ENCODE assay signal across 11 mouse cellular contexts in the genomic region with DNA sequence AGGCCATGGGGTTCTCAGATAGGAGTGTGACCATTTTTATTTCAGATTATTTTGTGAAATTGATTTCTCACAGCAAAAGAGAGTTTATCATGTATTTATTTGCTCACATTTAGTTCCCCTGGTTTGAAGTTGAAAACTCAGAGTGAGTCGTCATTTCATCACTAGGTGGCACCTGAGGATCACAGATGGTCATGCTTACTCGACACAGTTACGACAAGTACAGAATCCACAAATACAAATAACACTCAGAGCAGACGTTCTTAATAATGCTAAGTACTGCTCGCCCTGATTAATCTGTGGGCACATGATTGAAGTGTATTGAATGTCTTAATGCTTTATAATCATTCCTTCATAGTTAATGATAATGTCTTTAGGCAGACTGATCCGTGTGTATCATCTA. TPM values are rescaled to one million over a fixed set of nuclear protein-coding genes. Genes with fewer than 3 reads are reported as not detected.
DNase-seq lines count a peak whose midpoint lies in the region; ATAC-seq and TF ChIP-seq lines count a peak whose summit lies in the region.
"Had no signal": no experiment of that assay in that cellular context is flagged by ENCODE, and none has a peak within 500 bp of the region (broad histone marks: within the 10 kb centered on the region; RNA-seq: fewer than 3 reads in every experiment).

No protein-coding gene starts in this region.

- no peak for TF ChIP-seq POLR2A in heart, adult 2 months (IDR thresholded peaks at IDR 0.05; ENCODE audit: insufficient read depth, low read depth, low read length)

- no peaks in the 10 kb centered on the region for H3K9me3 ChIP-seq in heart, embryonic 11.5 days (replicated peaks; ENCODE audit: control insufficient read depth, low read length)
- H3K9me3 ChIP-seq: embryonic facial prominence, embryonic 12.5 days; heart, embryonic 15.5 days; limb, embryonic 12.5 days had no signal

- no peaks in the 10 kb centered on the region for H3K27me3 ChIP-seq in heart, adult 2 months (ENCODE audit: control insufficient read depth, insufficient read depth, low read length)
- no peaks in the 10 kb centered on the region for H3K27me3 ChIP-seq in Patski
- H3K27me3 ChIP-seq in heart, embryonic 11.5 days (ENCODE audit: control insufficient read depth, insufficient read depth, low read length) = no peaks in the 10 kb centered on the region
- H3K27me3 ChIP-seq: embryonic facial prominence, embryonic 12.5 days; heart, embryonic 15.5 days; limb, embryonic 12.5 days had no signal

- POLR2A ChIA-PET in Patski (lab: Charles Lee) = no interaction called here

- H3K27ac ChIP-seq in heart, adult 2 months = no peak overlapping the region
- H3K27ac ChIP-seq in heart, embryonic 11.5 days (ENCODE audit: low read depth, low read length) = no peak overlapping the region
- H3K27ac ChIP-seq: embryonic facial prominence, embryonic 12.5 days; heart, embryonic 15.5 days; limb, embryonic 12.5 days had no signal

- ATAC-seq in Patski = no peak
- ATAC-seq in heart, embryonic 11.5 days (replicated peaks; ENCODE audit: insufficient number of reproducible peaks, low FRiP score, low TSS enrichment) = no peak

- in situ Hi-C loops in Patski (cut with MboI; ENCODE audit: low pct_unique_long_range_greater_than_20kb) = loop anchor here (5.0 to 10.0 kb wide), 2 partner anchors 273 to 600 kb away; no protein-coding TSS in a partner anchor

- H3K4me3 ChIP-seq in heart, adult 2 months = no peak overlapping the region
- no peak overlapping the region for H3K4me3 ChIP-seq in heart, embryonic 11.5 days (ENCODE audit: low read depth, low read length)
- H3K4me3 ChIP-seq: embryonic facial prominence, embryonic 12.5 days; heart, embryonic 15.5 days; limb, embryonic 12.5 days had no signal

- WGBS in heart, adult 2 months = 42% methylated on average over 6 of the region's 6 CpGs
- 61% methylated on average over 6 of the region's 6 CpGs for WGBS in heart, embryonic 11.5 days (ENCODE audit: insufficient replicate concordance)

- H3K79me2 ChIP-seq in heart, adult 2 months (replicated peaks; ENCODE audit: control insufficient read depth, insufficient read depth, low read length) = peaks cover 6% of the 10 kb centered on the region

- peaks cover 3% of the 10 kb centered on the region for H3K36me3 ChIP-seq in heart, adult 2 months (ENCODE audit: control insufficient read depth, insufficient read depth, low read length)
- H3K36me3 ChIP-seq in heart, embryonic 11.5 days (ENCODE audit: control insufficient read depth, insufficient read depth, low read length) = no peaks in the 10 kb centered on the region
- H3K36me3 ChIP-seq: heart, embryonic 15.5 days had no signal

- CTCF ChIA-PET in Patski (lab: Charles Lee) = interaction anchor here (1.6 kb wide), 1 partner anchor 14 kb away, joined by 4 read pairs; no protein-coding TSS in a partner anchor

- H3K4me2 ChIP-seq in heart, embryonic 11.5 days = no peak overlapping the region
- H3K4me2 ChIP-seq: embryonic facial prominence, embryonic 12.5 days; heart, embryonic 15.5 days; limb, embryonic 12.5 days had no signal

- no peak overlapping the region for H3K9ac ChIP-seq in heart, adult 2 months (ENCODE audit: low read depth, low read length)
- no peak overlapping the region for H3K9ac ChIP-seq in heart, embryonic 11.5 days (ENCODE audit: low read depth, low read length)
- H3K9ac ChIP-seq: embryonic facial prominence, embryonic 12.5 days; heart, embryonic 15.5 days; limb, embryonic 12.5 days had no signal

- intact Hi-C loops in heart, adult 2 months (cut with DNase I) = no loop called here
- intact Hi-C loops in heart, postnatal 36 days (cut with DNase I) = loop anchor here (5.0 to 10.0 kb wide), 4 partner anchors 85 to 2003 kb away; no protein-coding TSS in a partner anchor

- peaks cover 8% of the 10 kb centered on the region; the same call in 1 of the 2 replicates for H3K4me1 ChIP-seq in heart, adult 2 months (ENCODE audit: control insufficient read depth, insufficient read depth, low read length)
- H3K4me1 ChIP-seq in heart, embryonic 11.5 days (ENCODE audit: control insufficient read depth, insufficient read depth, low read length) = peaks cover 24% of the 10 kb centered on the region
- H3K4me1 ChIP-seq: embryonic facial prominence, embryonic 12.5 days had no signal

- no peak for TF ChIP-seq EP300 in heart, adult 2 months (IDR thresholded peaks at IDR 0.05; ENCODE audit: insufficient read depth, low read depth, low read length)

- TF ChIP-seq CTCF in heart, adult 2 months (IDR thresholded peaks at IDR 0.05) = peak; percentile 61
- peak; percentile 66 for TF ChIP-seq CTCF in Patski (IDR thresholded peaks at IDR 0.05)

- no peak for DNase-seq in heart, adult 2 months
- DNase-seq in heart, postnatal 36 days = no peak
- DNase-seq in lung, postnatal 14 days = peak; percentile 14
- DNase-seq in lung, postnatal 4 days = no peak
- DNase-seq in Patski (ENCODE audit: low read depth, low spot score) = no peak
- DNase-seq in retina, embryonic 14.5 days (ENCODE audit: low spot score) = peak; percentile 40
- DNase-seq in urinary bladder, adult 2 months (ENCODE audit: low spot score) = no peak

RNA-seq across cellular contexts. Expression of gene Map3k7, which starts 8.3 kb away (rescaled TPM):
- total RNA-seq in heart, adult 2 months (2021) = 10 to 100 TPM; 42.6 to 45.9 TPM
- 34.9 and 50.4 TPM in 2 replicates for polyA plus RNA-seq in heart, adult 2 months (2012; rRNA removed)
- 10 to 100 TPM; 46.8 to 49.4 TPM for total RNA-seq in heart, postnatal 36 days (2021)
- 46.1 TPM for polyA plus RNA-seq in Patski (2021)
- 31.8 and 37.6 TPM in 2 replicates for polyA plus RNA-seq in urinary bladder, adult 2 months (2012; rRNA removed)
- 37.9 and 50.2 TPM in 2 replicates for polyA plus RNA-seq in heart, embryonic 11.5 days (2014; fragmentation: Nextera tagmentation; extraction: Ambion mirVana)

Comparison
In these comparisons a context has a peak if more than half of its experiments do, and no peak if none do; other contexts are left out.
1. DNase-seq: peak in lung, postnatal 14 days (single experiment) and retina, embryonic 14.5 days (single experiment); none in heart, adult 2 months (0 of 2), heart, postnatal 36 days (0 of 2), lung, postnatal 4 days (0 of 2), Patski (single experiment) and urinary bladder, adult 2 months (single experiment).